Mouse (Mus musculus): ENCODE measurements around the gene Slc1a1.

DNA sequence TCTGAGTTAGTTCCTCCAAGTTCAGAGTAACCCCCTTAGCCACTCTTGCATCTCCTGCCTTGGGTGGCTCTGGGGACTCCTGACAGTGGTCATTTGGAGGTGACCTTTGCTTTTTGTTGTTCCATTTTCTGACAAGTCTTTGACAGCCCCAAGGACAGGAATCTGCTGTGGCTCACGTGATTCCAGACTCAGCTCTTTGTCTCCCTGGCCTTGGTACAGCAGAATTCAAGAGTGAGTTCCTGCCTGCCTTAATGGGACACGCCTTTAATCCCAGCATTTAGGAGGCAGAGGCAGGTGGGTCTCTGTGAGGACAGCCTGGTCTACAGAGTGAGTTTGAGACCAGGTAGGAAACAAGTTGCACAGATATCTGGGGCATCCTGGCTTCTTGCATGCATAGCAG is 3.9 kb downstream of the Slc1a1 start:
- TF ChIP-seq CTCF (IDR thresholded peaks at IDR 0.05; ENCODE audit: extremely low read depth, insufficient read depth, insufficient read length, insufficient replicate concordance) (no peak), POLR2A (IDR thresholded peaks at IDR 0.05; ENCODE audit: low read depth, low read length) (no peak)
